Mouse (Mus musculus) v-Abl transformed pro-B cells (cell line): ENCODE data around the gene Spred1.

Experiments
- in situ Hi-C, 2 experiments: fragments of 400-800 bp; cut with MboI; formaldehyde crosslinking; loops; one replicate each; pipeline ENCODE4 v1.15.1; 2025; ENCODE audit not compliant: unreplicated experiment in 2 of 2

The Spred1 gene

GRCm38 (mm10) chr2:117121212-117121983 is at the start of gene Spred1:
TSS of gene Spred1 (plus strand) at chr2:117121374.
- in situ Hi-C loops: loop anchor here (5.0 to 25.0 kb wide), 3 partner anchors 56 to 316 kb away; no protein-coding TSS in a partner anchor

GRCm38 (mm10) chr2:117071596-117071995 is 49.6 kb upstream of the Spred1 start:
- in situ Hi-C loops: no loop called here

DNA sequence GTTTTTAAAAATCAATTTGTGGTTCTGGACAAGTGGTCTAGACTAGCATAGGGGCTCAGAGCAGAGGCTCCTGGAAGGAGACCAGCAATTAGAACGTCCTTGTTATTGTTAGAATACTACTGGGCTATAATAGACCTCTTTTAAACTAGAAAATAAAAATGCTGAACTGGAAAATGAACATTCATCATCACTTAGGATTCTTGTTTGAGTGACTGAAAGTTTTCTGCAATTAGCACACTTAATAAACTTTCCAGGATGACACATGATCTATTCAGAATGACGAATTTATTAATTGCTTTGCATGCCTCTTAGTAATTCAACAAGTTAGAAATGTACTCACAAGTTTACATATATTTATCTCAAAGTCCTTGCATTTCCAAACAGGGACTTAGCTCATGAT is 42.5 kb upstream of the Spred1 start:
- in situ Hi-C loops: no loop called here

DNA sequence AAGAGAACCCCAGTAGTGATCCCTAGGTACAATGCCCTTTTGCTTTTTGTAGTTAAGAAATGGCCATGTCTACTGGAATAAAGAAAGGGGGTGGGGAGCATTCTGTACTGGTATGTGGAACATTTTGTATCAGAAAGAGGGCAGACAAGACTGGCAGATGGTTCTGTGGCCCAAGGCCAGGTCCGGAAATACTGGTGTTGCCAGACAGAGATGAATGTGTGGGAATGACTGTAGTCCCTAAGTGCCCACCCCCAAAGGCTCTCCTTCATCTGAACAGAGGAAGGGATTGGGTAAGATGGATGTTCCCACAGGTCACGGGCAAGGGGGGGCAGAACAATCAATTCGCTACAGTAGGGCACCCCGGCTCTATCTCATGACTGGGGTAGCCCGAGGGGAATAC is 41.6 kb upstream of the Spred1 start:
- in situ Hi-C loops: no loop called here

DNA sequence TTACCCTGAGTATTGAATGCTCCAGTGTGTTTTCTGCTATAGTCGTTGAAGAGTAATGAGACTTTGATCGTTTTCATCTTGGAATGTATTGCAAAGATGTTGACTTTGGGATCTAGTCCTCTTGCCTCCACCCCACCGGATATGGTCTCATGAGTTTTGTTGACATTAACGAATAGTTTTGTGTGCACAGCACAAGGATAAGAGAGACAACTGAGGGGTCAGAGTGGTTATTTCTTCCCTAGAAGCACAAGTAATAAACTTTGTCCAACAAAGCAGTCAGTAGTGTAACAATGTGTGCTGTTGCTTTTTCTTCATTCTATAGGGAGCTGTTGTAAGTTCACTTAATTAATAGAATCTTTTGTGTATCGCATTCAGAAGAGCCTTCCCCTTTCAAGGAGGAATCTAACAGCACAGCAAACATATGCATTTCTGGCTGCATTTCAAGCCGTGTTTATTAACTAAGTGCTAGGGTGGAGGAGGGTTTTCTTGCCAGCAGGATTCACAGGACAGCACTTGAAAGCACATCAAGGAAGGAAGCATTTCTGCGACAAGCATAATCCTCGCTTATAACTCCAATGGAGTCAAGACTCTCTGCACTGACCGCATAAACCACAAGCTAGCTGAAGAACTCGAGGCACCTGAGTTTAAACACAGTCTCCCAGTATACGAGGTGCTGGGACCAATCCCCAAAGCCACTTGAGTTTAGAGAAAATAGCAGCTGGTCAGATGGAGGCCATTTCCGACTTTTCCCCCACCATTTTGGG is 35.0 kb upstream of the Spred1 start:
- in situ Hi-C loops: no loop called here

- in situ Hi-C loops: no loop called here
Observed at GRCm38 (mm10) chr2:117086766-117087457, 34.3 kb upstream of the Spred1 start.

- in situ Hi-C loops: no loop called here
Observed at GRCm38 (mm10) chr2:117087458-117087820, 33.7 kb upstream of the Spred1 start.

DNA sequence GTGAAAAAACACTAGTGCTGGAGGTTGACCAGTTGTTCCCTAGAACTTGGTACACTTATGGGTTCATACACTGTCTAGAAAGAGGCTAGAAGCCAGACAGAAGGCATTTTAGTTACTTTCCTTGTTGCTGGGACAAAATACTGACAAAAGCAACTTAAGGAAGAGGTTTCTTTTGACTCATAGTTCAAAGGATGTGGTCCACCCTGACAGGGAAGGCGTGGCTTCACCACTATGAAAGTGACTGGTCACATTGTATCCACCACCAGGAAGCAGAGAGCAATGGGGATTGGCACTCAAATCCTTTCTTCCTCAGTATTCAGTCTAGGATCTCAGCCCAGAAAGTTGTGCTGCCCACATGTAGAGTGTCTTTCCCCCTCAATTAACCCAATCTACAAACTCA is 31.7 kb upstream of the Spred1 start:
- in situ Hi-C loops: no loop called here

DNA sequence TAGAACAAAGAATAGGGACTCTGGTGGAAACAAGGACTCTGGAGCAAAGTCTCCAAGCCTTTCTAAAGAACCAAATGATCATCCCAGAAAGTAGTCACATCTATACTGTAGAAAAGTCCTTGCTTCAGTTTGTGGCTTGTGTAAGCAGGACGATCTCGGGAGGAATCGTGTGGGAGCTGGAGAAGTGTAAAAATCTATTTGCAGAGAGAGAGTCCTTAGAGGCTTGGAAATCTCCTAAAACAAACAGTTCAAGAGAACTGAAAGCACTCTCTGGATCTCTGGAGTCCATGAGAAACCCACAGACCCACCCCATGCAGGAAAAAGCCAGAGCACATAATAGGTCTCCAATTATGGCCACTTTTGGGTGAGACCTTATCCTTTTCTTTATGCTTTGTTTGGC is 31.1 kb upstream of the Spred1 start:
- in situ Hi-C loops: no loop called here

- in situ Hi-C loops: no loop called here
Observed at GRCm38 (mm10) chr2:117092946-117093401, 28.2 kb upstream of the Spred1 start.

GRCm38 (mm10) chr2:117095491-117095890 is 25.7 kb upstream of the Spred1 start:
- in situ Hi-C loops: no loop called here

DNA sequence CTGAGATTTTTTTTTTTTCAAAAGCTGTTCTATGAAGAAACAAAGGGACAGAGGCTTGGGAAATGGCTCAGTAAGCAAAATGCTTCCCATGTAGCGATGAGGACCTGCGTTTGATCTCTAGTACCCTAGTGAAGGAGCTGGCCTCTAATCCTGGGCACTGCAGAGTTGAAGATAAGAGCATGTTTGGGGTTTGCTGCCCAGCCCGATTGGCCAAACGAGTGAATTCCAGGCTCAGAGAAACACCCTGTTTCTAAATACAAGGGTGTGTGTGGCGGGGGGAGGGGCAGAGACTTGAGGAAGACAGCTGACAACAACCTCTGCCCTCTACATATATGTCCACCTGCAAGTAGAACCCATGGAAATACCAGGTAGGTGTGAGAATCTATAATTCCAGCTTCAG is 23.9 kb upstream of the Spred1 start:
- in situ Hi-C loops: no loop called here

GRCm38 (mm10) chr2:117099316-117099715 is 21.9 kb upstream of the Spred1 start:
- in situ Hi-C loops: no loop called here

DNA sequence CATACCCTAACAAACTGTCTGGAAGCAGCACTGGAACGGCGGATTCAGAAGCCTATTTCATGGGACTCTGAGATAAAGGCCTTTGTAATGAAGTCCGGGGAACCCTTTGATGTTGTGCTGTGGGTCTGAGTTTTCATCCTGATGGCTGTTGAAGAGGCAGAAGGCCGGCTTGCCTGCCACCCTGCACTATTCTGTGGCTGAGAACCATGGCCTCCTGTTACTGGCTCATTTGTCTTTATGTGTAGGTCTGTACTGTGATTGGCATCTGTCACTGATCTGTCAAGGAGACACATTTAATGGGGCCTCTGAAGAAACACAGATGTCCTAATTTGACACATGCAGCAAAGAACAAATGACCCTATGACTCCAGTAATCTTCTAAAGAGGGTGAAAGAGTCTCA is 17.7 kb upstream of the Spred1 start:
- in situ Hi-C loops: loop anchor here in 1 of 2 experiments (25.0 kb wide), 1 partner anchor 334 kb away; no protein-coding TSS in a partner anchor

DNA sequence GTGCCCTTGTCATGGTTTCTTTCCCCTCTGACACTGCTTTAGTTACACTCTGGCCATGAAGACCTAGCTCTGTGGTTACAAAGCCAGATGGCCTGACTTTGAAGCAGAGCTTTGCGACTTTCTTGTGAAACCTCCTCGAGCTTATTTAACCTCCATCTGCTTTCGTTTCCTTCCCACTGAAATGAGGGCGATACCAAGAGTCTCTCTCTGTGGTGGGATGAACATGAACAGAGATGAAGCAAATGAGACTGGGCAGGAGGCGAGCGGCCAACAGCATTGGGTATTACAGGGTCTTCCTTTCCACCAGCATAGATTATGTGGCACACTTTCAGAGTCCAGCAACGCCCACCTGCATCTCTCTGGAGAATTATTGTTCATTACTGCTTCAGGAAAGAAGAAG is 15.8 kb upstream of the Spred1 start:
- in situ Hi-C loops: loop anchor here in 1 of 2 experiments (25.0 kb wide), 1 partner anchor 332 kb away; no protein-coding TSS in a partner anchor

- in situ Hi-C loops: loop anchor here in 1 of 2 experiments (25.0 kb wide), 1 partner anchor 329 kb away; no protein-coding TSS in a partner anchor
Observed at GRCm38 (mm10) chr2:117108059-117108458, 13.1 kb upstream of the Spred1 start.

- in situ Hi-C loops: loop anchor here in 1 of 2 experiments (25.0 kb wide), 1 partner anchor 328 kb away; no protein-coding TSS in a partner anchor
Observed at GRCm38 (mm10) chr2:117109296-117109695, 11.9 kb upstream of the Spred1 start.

GRCm38 (mm10) chr2:117110355-117110866 is 10.8 kb upstream of the Spred1 start:
- in situ Hi-C loops: loop anchor here in 1 of 2 experiments (25.0 kb wide), 1 partner anchor 327 kb away; no protein-coding TSS in a partner anchor

- in situ Hi-C loops: loop anchor here in 1 of 2 experiments (25.0 kb wide), 1 partner anchor 324 kb away; no protein-coding TSS in a partner anchor
Observed at GRCm38 (mm10) chr2:117113262-117113661, 7.9 kb upstream of the Spred1 start.

- in situ Hi-C loops: loop anchor here in 1 of 2 experiments (25.0 kb wide), 1 partner anchor 324 kb away; no protein-coding TSS in a partner anchor
Observed at GRCm38 (mm10) chr2:117113762-117114161, 7.4 kb upstream of the Spred1 start.
